Mouse (Mus musculus): ENCODE results near the gene Gltp. TPM values are rescaled to one million over a fixed set of nuclear protein-coding genes. Genes with fewer than 3 reads are reported as not detected.
A peak's percentile ranks its signal among the peaks of the same experiment; 100 is the strongest.

Gene Gltp
- total RNA-seq (2021): 61.9 and 66.2 TPM in 2 replicates
- long read RNA-seq, transcript Gltp-201 (5 exons, 1,762 nt): major isoform, 79 of 88 reads
- long read RNA-seq, partial matches to known transcripts: 0 of 88 reads
- long read RNA-seq, other reads (novel, unspliced or antisense): 9 of 88 reads

DNA sequence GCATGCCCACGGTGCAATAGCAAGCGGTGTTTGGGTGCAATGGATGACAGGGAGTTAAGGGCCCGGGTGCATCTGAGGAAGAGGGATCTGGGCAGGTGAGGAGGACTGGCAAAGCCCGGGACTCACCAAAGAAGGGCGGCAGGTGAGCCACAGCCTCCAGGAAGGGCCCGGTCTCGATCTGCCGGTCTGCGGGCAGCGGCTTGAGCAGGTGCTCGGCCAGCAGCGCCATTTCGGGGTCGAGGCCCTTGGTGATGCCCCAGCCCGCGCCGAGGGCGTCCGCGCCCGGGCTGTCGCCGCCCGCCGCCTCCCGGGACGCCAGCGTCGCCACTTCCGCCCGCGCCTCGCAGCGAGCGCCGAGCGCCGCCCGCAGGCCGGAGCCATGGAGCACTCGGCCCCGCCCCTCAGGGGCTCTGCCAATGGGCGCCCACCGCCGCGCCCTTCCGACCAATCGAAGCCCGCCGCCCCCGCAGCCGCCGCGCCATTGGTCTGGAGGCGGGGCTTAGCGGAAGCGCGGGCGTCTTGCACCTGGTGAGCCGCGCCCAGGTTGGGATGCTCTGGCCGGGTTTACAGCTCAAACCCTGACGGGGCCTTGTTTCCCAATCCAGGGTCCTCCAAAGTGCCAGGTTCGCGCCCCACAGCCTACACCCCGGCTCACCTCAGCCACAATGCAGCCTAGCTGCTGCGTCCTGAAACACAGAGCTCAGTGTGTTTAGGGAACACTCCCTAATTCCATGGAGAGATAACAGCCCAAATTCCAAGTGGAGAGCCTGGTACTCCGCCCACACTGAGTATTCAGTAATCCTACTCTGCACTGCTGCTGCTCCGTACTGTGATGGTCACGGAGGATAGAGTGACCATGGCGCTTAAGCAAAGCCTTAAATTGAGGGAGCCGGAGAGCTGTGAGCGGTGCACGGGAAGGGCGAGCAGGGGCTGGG lies at the start of gene Gltp:
Gene Gltp, minus strand, starts transcription at position 352 of the 935 bp plus-strand sequence.
- peak; percentile 95 for DNase-seq

DNA sequence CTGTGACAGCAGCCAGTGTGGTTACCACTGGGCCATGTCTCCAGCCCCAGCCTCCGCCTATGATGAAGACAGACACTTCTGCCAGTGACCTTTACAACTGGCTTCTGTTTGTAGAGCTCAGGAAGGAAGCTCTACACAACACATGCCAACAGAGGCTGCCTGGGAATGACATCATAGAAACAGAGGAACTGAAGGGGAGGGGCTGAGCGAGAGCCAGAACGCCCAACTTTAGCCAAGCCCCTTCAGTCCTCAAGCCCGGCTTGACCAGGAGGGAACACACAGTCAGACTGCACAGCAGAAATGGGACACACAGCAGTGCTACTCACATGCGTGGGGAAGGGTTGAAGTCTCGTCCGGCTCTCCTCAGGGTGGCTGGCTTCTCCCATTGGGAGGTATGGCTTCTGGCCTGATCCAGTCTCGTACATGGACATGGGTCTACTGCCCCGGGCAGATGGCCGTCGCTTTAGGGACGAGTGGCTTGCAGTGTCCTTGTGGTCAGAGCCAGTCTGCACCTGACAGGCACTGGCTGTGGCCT lies 48.0 kb upstream of the Gltp start:
- DNase-seq: no peak

DNA sequence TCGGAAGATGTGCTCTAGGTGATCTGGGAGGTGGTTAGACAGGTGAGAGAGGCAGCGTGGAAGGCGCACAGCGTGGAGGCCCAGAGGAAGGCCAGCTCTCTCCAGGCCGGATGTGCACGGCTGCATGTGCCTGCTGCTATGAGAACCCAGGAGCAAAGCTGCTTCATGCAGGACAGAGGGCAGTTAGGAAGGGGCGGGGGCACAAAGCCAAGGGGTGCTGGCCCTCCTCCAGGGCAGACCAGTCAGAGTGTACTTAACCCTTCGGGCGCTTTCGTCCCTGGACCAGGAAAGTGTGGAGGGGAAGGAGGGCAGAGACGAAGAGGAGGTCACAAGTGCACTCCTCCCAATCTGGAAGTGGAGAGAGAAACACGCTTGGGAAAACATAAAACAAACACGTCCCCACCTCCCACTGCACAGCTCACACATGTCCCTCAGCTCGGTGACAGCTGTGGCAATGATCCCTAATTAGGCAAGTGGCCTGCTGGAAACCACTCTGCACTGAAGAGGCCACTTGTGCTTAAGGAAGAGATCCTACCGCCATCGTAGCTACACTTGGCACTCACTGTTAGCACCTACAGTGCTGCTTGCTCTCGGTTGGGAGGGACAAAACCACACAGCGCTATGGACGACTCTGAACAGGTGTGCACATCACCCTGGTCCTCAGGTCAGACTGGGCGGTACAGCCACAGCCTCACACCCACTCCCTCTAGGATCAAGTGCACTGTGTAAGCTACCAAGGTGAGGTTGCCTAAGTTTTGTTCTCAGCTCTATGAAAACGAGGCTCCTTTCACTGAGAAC lies 46.5 kb upstream of the Gltp start:
- no peak for DNase-seq

DNA sequence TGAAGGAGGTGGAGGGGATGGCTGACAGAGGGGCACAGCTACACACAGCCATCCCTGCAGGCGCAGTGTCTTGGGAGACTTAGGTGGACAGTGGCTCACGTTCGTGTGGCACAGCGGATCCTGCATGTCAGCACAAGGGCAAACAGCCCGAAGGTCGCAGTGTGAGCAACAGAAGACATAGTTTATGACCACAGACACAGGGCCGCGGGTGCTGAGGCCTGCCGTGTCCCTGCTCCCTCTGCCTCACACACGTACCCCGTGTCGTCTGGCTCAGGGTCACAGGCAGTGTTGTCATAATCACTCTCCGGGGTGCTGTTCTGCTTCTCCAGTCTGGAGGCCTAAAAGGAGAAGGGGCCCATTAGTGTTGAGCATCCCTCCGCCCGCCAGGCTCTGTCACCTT lies 42.8 kb upstream of the Gltp start:
- peak; percentile 65 for DNase-seq

DNA sequence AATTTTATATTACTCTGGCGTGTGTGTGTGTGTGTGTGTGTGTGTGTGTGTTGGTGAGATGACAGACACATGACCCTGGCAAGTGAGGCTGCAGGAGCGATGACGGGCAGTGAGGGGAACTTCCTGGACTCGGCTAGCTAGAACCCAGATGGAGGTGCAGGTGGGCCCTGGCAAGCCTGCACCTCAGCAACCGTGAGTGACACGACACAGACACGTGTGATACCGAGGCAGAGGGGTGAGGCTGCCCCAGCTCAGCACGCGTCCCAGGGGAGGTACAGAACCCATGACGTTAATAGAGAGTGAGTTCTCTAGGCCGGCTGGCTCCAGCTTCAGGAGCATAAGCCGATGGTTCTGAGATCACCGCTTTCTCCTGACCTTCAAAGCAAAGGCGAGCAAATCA lies 41.2 kb upstream of the Gltp start:
- DNase-seq: no peak

DNA sequence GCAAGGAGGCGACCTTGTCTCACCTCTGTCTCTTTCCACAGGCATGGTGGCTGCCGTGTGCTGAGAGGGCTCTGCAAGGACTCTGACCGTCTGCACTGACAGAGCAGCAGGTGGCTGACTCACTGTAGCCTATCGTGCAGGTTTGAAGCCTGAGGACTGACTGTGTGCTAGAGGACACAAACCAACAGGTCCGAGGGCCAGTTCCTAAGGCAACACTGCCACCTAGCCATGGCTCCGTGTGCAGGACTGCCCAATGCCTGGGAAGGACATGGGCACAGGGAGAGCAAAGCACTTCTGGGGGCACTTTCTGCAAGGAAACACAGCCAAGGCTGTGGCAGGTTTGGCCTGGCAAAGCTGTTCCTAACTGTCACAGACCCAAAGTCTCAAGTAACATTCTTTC lies 40.7 kb upstream of the Gltp start:
- DNase-seq: no peak

DNA sequence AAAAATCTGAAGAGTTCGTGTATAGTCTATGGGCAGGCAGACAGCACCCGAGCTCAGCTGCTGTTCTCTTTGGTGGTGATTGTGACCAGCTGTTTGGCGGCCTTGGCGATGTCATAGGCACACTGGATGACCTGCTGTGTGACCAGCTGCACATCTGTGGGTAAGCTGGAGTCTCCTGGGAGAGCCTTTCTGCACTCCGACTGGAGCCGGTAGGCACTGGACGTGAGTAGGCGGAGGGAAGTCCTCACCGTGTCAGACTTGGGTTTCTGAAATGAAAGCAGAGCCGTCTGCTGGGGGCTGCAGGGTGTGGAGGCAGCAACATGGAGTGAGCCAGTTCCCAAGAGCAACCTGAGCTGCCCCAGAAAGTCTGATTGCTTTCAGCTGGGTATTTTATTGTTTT lies 39.3 kb upstream of the Gltp start:
- no peak for DNase-seq

DNA sequence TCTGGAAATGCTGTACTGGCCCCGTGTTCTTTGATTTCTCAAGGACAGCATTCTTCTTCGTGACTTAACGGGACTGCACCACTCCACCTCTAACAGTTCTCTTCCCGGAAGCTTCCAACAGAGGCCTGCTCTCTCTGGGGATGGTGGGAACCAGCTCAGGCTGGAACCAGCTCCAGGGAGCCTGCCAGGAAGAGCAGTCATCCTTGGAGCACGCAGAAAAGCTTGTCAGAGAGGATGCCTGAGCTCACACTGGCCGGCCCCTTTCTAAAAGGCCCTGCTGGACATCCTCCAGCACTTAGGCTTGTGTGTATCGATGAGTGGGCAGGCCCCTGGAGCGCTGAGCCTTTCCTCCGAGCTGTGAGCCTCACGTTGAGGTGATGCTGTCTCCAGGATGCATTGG lies 37.4 kb upstream of the Gltp start:
- DNase-seq: peak; percentile 41

DNA sequence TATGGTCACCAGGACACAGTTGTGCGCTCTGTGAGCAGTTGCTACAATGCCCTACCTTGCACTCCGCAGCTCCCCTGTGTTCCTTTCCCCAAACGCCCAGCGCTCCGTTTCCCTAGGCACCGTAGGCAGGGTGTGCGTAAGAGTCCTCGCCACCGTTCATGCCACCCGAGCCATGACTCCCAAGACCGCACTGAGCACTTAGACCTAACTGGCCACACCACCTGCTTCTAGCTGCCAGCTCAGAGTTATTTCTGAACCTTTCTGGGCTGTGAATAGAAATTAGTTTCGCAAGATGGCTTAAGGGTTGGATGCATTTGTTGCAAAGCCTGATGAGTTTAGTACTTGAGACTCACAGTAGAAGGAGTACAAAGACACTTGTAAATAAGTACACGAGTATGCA lies 32.1 kb upstream of the Gltp start:
- no peak for DNase-seq

DNA sequence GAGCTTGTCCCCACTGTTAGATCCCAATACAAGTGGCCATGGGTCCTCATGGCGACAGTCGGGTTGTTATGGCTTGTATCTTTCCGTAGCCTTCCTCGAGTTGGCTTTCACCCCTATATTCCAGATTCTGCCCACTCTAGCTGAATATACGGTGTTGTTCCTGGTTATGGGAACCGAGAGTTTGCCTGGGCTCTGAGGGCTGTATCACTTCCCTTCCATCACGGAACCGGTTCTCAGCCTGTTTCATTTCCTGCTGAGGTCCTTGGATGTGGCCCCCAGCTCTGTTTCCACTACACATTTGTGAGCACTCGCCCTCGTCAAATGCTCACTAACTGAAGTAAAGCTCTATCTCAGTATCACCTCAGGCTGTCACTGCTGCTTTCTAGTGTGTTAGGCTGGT lies 31.2 kb upstream of the Gltp start:
- DNase-seq: no peak

DNA sequence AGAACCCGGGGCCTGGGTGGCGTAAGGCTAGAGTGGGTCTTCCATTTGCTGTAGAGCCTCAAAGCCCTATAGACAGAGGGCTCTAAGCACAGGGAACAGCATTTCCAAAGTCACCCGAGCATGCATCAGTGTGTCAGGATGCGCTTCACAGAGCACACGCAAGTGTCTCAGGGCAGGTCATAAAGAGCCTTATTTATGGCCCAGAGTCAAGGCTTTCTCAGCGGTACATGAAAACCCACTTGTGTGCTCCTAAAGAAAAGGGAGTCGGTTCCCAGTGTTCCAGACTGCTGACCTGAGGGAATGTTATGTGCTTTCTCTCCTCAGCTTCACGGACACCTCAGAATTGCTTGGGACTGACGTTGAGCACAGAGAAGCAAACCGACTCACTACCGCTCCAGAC lies 30.0 kb upstream of the Gltp start:
- no peak for DNase-seq

DNA sequence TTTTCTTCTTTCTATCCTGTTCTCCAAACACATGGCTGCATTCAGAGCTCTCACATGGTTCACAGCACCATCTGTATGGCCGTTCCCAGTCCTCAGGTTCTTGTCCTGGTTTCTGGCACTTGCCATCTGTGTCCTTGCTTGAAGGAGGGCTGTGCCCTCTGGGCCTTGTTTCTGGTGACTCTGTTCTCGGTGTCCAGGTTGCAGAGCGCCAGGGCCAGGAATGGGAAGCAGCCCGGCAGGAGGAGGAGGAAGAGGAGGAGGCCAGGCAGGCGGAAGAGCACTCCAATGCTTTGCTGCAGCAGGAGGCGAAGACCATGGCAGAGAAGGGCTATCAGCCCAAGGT lies 29.1 kb upstream of the Gltp start:
- no peak for DNase-seq

DNA sequence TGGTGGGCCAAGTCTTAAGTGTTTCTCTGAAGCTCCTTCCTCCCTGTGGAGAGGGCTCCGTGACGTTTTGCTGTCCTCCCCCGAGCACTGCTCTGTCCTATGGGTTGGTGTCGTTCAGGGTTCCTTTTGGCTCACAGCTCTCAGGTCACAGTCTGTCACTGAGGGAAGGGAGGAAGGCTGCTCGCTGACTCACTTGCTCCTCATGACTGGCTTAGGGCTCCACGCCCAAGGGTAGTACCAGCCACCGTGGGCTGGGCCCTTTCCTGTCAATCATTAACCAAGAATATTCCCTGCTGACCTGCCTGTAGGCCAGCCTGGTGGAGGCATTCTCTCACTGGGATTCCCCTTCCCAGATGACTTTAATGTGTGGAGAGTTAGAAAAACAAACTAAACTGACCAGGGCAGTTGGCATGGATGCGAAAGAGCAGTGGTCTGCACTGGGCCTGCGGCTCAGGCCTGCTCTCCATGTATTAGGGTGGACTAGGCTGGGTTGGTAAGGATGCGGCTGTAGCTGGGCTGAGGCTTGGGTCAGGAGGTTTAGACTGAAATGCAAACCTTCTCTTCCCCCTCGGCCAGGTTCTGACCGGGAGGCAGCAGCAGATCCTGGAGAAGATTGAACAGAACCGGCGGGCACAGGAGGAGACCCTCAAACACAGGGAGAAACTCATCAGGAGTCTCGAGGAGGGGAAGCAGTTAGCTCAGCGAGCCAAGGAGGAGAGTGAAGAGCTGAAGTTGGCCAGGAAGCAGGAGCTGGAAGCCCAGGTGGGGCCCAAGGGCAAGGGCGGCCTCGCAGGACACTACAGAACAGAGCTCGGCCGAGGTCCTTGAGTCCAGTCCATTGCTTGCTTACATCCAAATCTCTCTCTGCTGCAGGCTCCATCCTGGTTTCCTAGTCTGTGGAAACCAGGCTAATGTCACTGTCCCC lies 28.5 kb upstream of the Gltp start:
- no peak for DNase-seq

DNA sequence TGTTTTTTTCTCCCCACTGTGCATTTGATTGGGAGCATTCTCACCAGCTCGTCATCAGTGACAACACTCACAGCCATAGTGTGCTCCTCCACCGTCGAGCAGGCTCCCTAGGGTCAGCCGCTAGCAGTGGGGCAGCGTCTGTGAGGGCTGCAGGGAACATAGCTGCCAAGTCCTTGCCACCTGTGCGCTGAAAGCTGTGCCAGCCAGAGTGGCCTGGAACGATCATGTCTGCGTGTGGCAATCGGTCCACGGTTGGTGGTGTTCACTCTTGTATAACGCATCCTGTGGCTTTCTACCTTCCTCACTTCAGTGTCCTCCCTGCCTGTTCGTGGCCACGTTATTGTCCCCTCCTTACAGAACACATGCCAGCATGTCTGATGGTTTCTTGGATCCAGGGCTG lies 27.7 kb upstream of the Gltp start:
- no peak for DNase-seq

DNA sequence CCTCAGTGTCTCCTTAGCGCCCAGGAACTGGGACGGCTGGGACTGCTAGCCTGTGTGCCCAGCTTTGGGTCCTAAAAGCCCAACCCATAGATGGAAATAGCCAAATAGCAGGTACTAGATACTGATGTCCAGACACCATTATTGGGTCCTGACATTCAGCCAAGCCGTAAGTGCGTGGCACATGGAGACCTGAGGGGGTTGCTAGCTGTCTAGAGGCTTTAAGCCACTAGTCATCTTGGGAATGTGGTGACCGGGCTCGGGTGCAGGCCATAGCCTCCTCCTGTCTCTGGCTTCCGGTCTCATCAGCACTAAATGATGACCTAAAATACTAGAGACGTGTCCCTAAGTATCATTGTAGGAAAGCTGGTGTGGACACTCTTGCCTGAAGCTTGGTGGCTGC lies 27.2 kb upstream of the Gltp start:
- DNase-seq: no peak

DNA sequence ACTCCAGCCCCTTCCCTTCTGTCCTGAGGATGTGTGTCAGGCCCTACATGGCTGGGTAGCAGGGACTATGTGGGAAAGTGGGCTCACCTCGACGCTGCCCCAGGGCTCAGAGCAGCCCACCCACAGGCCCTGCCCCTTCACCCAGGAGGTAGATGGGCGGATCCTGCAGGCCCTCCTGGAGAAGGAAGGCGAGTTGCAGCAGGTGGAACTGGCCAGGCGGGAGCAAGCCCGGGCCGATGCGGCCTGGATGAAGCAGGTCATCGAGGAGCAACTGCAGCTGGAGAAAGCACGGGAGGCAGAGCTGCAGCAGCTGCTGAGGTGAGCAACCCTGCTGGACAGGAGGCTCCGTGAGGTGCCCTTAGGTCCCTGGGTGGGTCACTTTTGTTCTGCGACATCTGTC lies 26.5 kb upstream of the Gltp start:
- DNase-seq: no peak

DNA sequence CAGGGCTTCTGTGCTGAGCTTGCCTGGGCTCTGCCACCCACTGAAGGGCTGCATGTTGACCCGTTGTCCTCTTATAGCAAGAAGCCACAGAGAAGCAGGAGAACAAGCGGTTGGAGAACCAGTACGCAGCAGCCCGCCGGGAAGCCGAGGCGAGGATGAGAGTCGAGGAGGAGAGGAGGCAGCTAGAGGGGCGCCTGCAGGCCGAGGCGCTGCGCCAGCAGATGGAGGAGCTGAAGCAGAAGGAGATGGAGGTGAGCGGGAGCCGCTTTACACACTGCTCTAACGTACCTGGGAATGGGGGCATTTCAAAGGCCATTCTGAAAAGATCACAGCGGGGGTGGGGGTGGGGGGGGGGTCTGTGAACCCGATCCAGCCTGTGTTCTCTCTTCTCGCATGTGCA lies 23.8 kb upstream of the Gltp start:
- DNase-seq: no peak

DNA sequence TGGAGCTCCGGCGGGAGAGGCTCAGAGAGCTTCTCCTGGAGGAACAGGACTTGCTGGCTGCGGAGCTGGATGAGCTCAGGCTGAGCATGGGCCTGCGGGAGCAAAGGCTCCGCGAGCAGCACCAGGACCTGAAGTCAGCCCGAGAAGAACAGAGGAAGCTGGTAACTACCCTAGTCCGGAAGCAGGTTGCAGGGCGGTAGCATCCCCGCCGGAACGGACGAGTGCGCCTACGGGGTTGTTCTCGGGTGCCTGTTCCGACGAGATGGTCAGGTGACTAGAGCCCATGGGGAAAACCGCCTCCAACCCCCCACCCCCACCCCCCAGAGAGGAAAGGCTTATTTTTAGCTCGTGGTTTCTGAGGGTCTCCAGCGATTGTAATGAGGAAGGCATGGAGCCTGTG lies 18.6 kb upstream of the Gltp start:
- DNase-seq: no peak

DNA sequence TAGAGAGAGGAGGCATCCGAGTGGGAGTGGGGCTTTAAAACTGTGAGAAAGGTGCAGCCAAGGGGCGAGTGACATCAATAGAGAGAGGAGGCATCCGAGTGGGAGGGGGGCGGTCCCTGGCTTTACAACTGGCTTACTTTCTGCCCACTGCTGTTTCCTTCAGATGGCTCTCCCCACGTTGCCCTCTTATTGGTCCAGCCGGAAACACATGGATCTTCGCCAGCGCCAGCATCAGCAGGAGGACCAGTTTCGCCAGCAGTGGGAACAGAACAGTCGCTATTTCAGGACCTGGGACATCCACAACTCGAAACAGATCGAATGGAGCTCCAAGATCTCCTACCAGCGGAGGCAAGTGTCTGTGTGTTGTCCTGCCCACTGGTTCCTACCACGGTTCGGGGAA lies 17.7 kb upstream of the Gltp start:
- no peak for DNase-seq

DNA sequence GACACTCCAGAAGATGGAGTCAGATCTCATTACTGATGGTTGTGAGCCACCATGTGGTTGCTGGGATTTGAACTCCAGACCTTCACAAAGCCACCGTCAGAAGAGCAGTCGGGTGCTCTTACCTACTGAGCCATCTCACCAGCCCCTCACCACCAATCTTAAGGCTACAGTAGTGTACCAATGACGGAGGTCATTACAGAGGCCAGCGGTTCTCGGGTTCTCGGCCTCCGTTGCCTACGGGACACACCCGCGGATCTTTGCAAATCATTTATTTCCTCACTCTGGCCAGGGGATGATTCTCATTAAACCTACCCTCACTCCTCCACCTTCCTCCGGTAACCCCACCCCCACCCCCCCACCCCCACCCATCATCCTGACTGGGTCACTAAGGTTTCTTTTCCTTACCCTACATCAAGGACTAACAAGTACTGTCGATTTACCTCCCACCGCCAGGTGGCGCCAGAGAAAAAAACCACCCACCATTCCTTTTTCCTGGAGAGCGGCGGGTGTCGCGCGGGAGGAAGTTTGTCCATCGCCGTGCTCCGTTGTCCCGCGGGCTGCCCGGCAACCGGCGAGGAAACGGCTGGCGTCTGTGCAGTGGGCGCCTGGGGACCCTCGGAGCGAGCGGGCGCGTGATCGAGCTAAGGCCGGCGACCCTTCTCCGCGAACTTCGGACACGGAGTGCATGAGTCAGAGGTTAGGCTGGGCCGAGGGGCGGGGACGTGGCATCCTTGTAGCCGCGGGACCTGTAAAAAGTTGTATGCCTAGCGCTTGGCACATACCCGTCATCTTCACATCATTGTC lies 16.7 kb upstream of the Gltp start, which contains the start of gene Tchp:
Gene Tchp, plus strand, starts transcription at position 496 of the 804 bp plus-strand sequence.
- peak; percentile 95 for DNase-seq

Data from adrenal gland, postnatal 25 days (tissue).